Mouse (Mus musculus): Measurements from ENCODE around the gene Sept10. TPM values are rescaled to one million over a fixed set of nuclear protein-coding genes. Genes with fewer than 3 reads are reported as not detected.
A peak's percentile ranks its signal among the peaks of the same experiment; 100 is the strongest.

Sept10 gene
- polyA plus RNA-seq, 1 experiment from 2014 or later, result 36.8 TPM

- Histone ChIP-seq H3K4me2 (replicated peaks) (no peak overlapping the region), H3K9me3 (no peaks in the 10 kb centered on the region), H3K4me1 (no peaks in the 10 kb centered on the region), H3K9ac (no peak overlapping the region), H3K4me3 (no peak overlapping the region), H3K27ac (no peak overlapping the region), H3K27me3 (no peaks in the 10 kb centered on the region), H3K36me3 (0 out of 2 replicates have a peak, but pooled peaks cover 3% of the 10 kb centered on the region)
- WGBS, result 77% methylated on average over 14 of the region's 14 CpGs
- no peak for ATAC-seq (ENCODE audit: insufficient number of reproducible peaks, insufficient read depth, low FRiP score, low TSS enrichment)
Observed at GRCm38 (mm10) chr10:59166104-59166944, 55.3 kb downstream of the Sept10 start.

GRCm38 (mm10) chr10:59162185-59162897, 59.3 kb downstream of the Sept10 start:
- no peak for ATAC-seq (ENCODE audit: insufficient number of reproducible peaks, insufficient read depth, low FRiP score, low TSS enrichment)
- no peak overlapping the region for H3K4me3 ChIP-seq
- 55% methylated on average over 4 of the region's 4 CpGs for WGBS
- H3K27me3 ChIP-seq, result no peaks in the 10 kb centered on the region
- H3K4me1 ChIP-seq, result no peaks in the 10 kb centered on the region
- no peak overlapping the region for H3K4me2 ChIP-seq (replicated peaks)
- no peaks in the 10 kb centered on the region for H3K9me3 ChIP-seq
- H3K36me3 ChIP-seq, result no peaks in the 10 kb centered on the region
- H3K27ac ChIP-seq, result no peak overlapping the region
- no peak overlapping the region for H3K9ac ChIP-seq

GRCm38 (mm10) chr10:59158627-59159026, 63.0 kb downstream of the Sept10 start:
- Histone ChIP-seq H3K36me3 (no peaks in the 10 kb centered on the region), H3K4me1 (no peaks in the 10 kb centered on the region), H3K27ac (no peak overlapping the region), H3K9me3 (no peaks in the 10 kb centered on the region), H3K4me2 (replicated peaks) (no peak overlapping the region), H3K9ac (no peak overlapping the region), H3K4me3 (no peak overlapping the region), H3K27me3 (no peaks in the 10 kb centered on the region)
- no peak for ATAC-seq (ENCODE audit: insufficient number of reproducible peaks, insufficient read depth, low FRiP score, low TSS enrichment)
- WGBS, result 61% methylated on average over 3 of the region's 3 CpGs

GRCm38 (mm10) chr10:59152544-59153081, 69.0 kb downstream of the Sept10 start:
- H3K9me3 ChIP-seq, result no peaks in the 10 kb centered on the region
- no peaks in the 10 kb centered on the region for H3K36me3 ChIP-seq
- no peaks in the 10 kb centered on the region for H3K27me3 ChIP-seq
- H3K4me2 ChIP-seq (replicated peaks), result no peak overlapping the region
- no peak for ATAC-seq (ENCODE audit: insufficient number of reproducible peaks, insufficient read depth, low FRiP score, low TSS enrichment)
- H3K9ac ChIP-seq, result no peak overlapping the region
- H3K4me3 ChIP-seq, result no peak overlapping the region
- H3K4me1 ChIP-seq, result no peaks in the 10 kb centered on the region
- 70% methylated on average over 5 of the region's 5 CpGs for WGBS
- H3K27ac ChIP-seq, result no peak overlapping the region

- no peaks in the 10 kb centered on the region for H3K9me3 ChIP-seq
- H3K9ac ChIP-seq, result no peak overlapping the region
- H3K27me3 ChIP-seq, result no peaks in the 10 kb centered on the region
- H3K36me3 ChIP-seq, result no peaks in the 10 kb centered on the region
- H3K4me1 ChIP-seq, result no peaks in the 10 kb centered on the region
- WGBS, result 86% methylated on average over 10 of the region's 10 CpGs
- no peak overlapping the region for H3K4me2 ChIP-seq (replicated peaks)
- H3K27ac ChIP-seq, result no peak overlapping the region
- no peak overlapping the region for H3K4me3 ChIP-seq
- peak; percentile 52; the same call in 1 of the 2 replicates for ATAC-seq (ENCODE audit: insufficient number of reproducible peaks, insufficient read depth, low FRiP score, low TSS enrichment)
Observed at GRCm38 (mm10) chr10:59150938-59151657, 70.5 kb downstream of the Sept10 start.

- no peak for ATAC-seq (ENCODE audit: insufficient number of reproducible peaks, insufficient read depth, low FRiP score, low TSS enrichment)
- H3K36me3 ChIP-seq, result no peaks in the 10 kb centered on the region
- WGBS, result 15% methylated on average over 8 of the region's 8 CpGs
- H3K9ac ChIP-seq, result no peak overlapping the region
- no peaks in the 10 kb centered on the region for H3K4me1 ChIP-seq
- H3K27ac ChIP-seq, result no peak overlapping the region
- H3K4me3 ChIP-seq, result no peak overlapping the region
- H3K9me3 ChIP-seq, result no peaks in the 10 kb centered on the region
- H3K4me2 ChIP-seq (replicated peaks), result no peak overlapping the region
- no peaks in the 10 kb centered on the region for H3K27me3 ChIP-seq
Observed at GRCm38 (mm10) chr10:59149956-59150383, 71.7 kb downstream of the Sept10 start.

- no peaks in the 10 kb centered on the region for H3K27me3 ChIP-seq
- no peak for ATAC-seq (ENCODE audit: insufficient number of reproducible peaks, insufficient read depth, low FRiP score, low TSS enrichment)
- H3K9me3 ChIP-seq, result no peaks in the 10 kb centered on the region
- H3K4me2 ChIP-seq (replicated peaks), result no peak overlapping the region
- H3K9ac ChIP-seq, result no peak overlapping the region
- 59% methylated on average over 8 of the region's 8 CpGs for WGBS
- H3K36me3 ChIP-seq, result no peaks in the 10 kb centered on the region
- no peak overlapping the region for H3K27ac ChIP-seq
- peaks cover 5% of the 10 kb centered on the region; the same call in 1 of the 2 replicates for H3K4me1 ChIP-seq
- no peak overlapping the region for H3K4me3 ChIP-seq
Observed at GRCm38 (mm10) chr10:59133478-59134009, 88.1 kb downstream of the Sept10 start.

- Histone ChIP-seq H3K4me2 (replicated peaks) (no peak overlapping the region), H3K4me1 (peaks cover 5% of the 10 kb centered on the region; the same call in 1 of the 2 replicates), H3K4me3 (no peak overlapping the region), H3K36me3 (no peaks in the 10 kb centered on the region), H3K9ac (no peak overlapping the region), H3K27ac (no peak overlapping the region), H3K27me3 (no peaks in the 10 kb centered on the region), H3K9me3 (no peaks in the 10 kb centered on the region)
- 0 out of 2 replicates have a peak, but pooled peaks have one; percentile 36 for ATAC-seq (ENCODE audit: insufficient number of reproducible peaks, insufficient read depth, low FRiP score, low TSS enrichment)
- WGBS, result 59% methylated on average over 20 of the region's 20 CpGs
Observed at GRCm38 (mm10) chr10:59131926-59132628, 89.6 kb downstream of the Sept10 start.

- ATAC-seq (ENCODE audit: insufficient number of reproducible peaks, insufficient read depth, low FRiP score, low TSS enrichment), result no peak
- no peaks in the 10 kb centered on the region for H3K9me3 ChIP-seq
- peaks cover 5% of the 10 kb centered on the region; the same call in 1 of the 2 replicates for H3K4me1 ChIP-seq
- H3K27ac ChIP-seq, result no peak overlapping the region
- WGBS, result 82% methylated on average over 6 of the region's 6 CpGs
- no peaks in the 10 kb centered on the region for H3K27me3 ChIP-seq
- H3K4me3 ChIP-seq, result no peak overlapping the region
- no peaks in the 10 kb centered on the region for H3K36me3 ChIP-seq
- H3K9ac ChIP-seq, result no peak overlapping the region
- H3K4me2 ChIP-seq (replicated peaks), result no peak overlapping the region
Observed at GRCm38 (mm10) chr10:59127637-59128036, 94.0 kb downstream of the Sept10 start.

GRCm38 (mm10) chr10:59125497-59125896, 96.2 kb downstream of the Sept10 start:
- ATAC-seq (ENCODE audit: insufficient number of reproducible peaks, insufficient read depth, low FRiP score, low TSS enrichment), result no peak
- Histone ChIP-seq H3K27me3 (no peaks in the 10 kb centered on the region), H3K4me2 (replicated peaks) (no peak overlapping the region), H3K4me1 (no peaks in the 10 kb centered on the region), H3K9ac (no peak overlapping the region), H3K27ac (no peak overlapping the region), H3K9me3 (no peaks in the 10 kb centered on the region), H3K4me3 (no peak overlapping the region), H3K36me3 (no peaks in the 10 kb centered on the region)
- WGBS, result 91% methylated on average over 2 of the region's 2 CpGs

GRCm38 (mm10) chr10:59119811-59120210, 101.8 kb downstream of the Sept10 start:
- Histone ChIP-seq H3K4me2 (replicated peaks) (no peak overlapping the region), H3K27ac (no peak overlapping the region), H3K36me3 (no peaks in the 10 kb centered on the region), H3K9ac (no peak overlapping the region), H3K4me1 (no peaks in the 10 kb centered on the region), H3K27me3 (no peaks in the 10 kb centered on the region), H3K9me3 (no peaks in the 10 kb centered on the region), H3K4me3 (no peak overlapping the region)
- ATAC-seq (ENCODE audit: insufficient number of reproducible peaks, insufficient read depth, low FRiP score, low TSS enrichment), result no peak
- WGBS, result 93% methylated on average over 2 of the region's 2 CpGs

All from embryonic facial prominence, embryonic 12.5 days (tissue).